Mouse (Mus musculus) activated CD4-positive, CD25-positive, alpha-beta regulatory T cell (primary cell): ENCODE data around the gene Jhy. TPM values are rescaled to one million over a fixed set of nuclear protein-coding genes. Genes with fewer than 3 reads are reported as not detected.

ENCODE experiments used
- polyA plus RNA-seq, 2 experiments: library from polyadenylated mRNA; unstranded; fragments of 100-300 nt; shearing (Covaris generic); gene quantifications; one replicate each; pipeline ENCODE4 v1.2.1; 2017

Gene Jhy
- not detected for polyA plus RNA-seq

DNA sequence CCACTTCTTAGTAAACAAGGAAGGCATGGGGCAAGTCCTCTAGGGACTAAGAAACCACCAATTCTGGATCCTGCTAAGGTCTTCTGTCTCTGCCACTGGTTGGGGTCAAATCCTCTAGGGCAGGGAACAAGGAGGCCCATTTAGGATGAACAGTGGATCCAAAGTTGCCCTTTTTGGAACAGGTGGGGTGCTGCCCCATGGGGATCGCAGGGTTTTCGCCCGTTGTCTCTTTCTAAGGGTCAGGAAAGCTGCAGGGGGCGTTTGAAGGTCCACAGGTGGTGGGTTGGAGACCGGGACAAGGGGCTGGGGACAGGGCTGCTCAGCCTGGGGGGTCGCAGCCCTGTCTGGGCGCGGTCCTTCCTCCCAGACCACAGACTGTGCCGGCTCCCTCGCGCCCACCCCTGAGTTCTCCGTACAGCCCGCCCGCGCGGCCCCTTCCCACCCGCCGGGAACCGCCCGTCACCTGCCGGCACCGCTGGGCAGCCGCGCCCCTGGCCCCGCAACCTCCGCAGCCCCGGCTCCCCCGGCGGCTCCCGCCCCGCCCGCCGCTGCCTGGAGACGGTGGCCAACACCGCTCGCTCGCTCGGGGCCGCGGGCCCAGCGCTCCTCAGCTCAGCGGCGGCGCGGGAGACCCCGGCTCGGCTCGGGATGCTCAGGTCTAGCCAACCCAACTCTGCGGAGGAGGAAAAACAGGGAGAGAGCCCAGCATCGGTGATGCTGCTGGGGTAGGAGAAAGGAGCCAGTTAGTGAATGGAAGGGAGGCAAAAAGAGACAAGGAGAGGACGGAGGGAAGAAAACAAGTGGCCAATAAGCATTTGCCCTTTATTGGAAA, at the start of gene Jhy:
Gene Jhy, minus strand, starts transcription at position 533 of the 832 bp plus-strand sequence.

GRCm38 (mm10) chr9:41004415-41004814, 40.5 kb upstream of the Jhy start, which contains the start of gene Crtam:
Crtam (minus strand) TSS chr9:41004628.

GRCm38 (mm10) chr9:40873556-40874470, 90.1 kb downstream of the Jhy start, which contains the start of gene Bsx:
Bsx (plus strand) TSS chr9:40874127.

Other genes starting within 250 kb of the Jhy start
- 1,000 to 10,000 TPM; 1,645 to 2,039 TPM for gene Hspa8, start 163.1 kb downstream of the Jhy start, polyA plus RNA-seq
- gene Bsx, start 90.0 kb downstream of the Jhy start, polyA plus RNA-seq: not detected
- 1 to 10 TPM; 1.2 to 2.2 TPM for gene Crtam, start 40.5 kb upstream of the Jhy start, polyA plus RNA-seq
- 10 to 100 TPM; 22.2 to 60.7 TPM for gene Ubash3b, start 197.6 kb upstream of the Jhy start, polyA plus RNA-seq